Mouse (Mus musculus): ENCODE results near the gene Echdc1. TPM values are rescaled to one million over a fixed set of nuclear protein-coding genes. Genes with fewer than 3 reads are reported as not detected.

Gene Echdc1
- total and polyA plus RNA-seq, 3 experiments, result 19.3 to 60.5 (median 39.0) TPM

DNA sequence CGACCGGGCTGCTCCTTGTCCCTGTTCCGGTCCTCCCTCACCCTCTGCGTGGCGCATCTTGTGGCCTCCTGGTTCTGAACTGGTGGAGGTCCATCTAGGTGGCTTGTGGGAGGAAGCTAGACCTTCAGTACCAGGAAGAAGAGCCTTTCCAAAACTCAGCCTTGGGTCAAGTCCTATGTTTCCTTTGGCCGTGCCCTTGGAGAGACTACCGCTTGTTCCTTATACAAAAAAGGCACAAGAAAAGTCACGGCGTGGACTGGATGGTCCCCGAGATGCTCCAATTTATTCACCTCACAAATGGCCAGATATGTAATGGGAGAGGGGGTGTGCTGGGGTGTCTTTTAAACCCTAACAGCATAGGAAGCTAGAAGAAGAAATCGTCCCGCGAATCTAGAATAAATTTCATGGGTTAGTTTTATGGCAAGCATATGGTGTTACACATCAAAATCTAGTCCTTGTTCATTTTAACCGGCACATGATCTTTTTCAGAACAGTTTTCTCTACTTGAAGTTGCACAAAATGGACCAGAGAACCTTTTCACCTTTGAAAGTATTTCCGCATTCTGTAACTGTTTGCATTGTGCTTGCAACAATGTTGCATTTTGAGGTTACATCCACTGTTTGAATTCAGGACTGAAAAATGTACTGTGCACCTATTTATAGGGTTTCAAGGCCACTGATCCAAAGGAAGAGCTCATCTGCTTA is 49.4 kb downstream of the Echdc1 start, which contains the start of gene Rnf146:
Rnf146 (minus strand) TSS at position 246 of the 704 bp plus-strand sequence.
- peak within 1 kb of the TSS; percentile 75 to 83 (median 80) for H3K4me3 ChIP-seq (replicated peaks in 1 of 3; ENCODE audit: low read depth in 2 of 3, low read length in 2 of 3, poor library complexity in 1 of 3)
- peaks cover 3 to 22% of the 10 kb centered on the region in 2 experiments; a peak in 2 of 4 replicates for H3K4me1 ChIP-seq (ENCODE audit: control insufficient read depth in 1 of 2, insufficient read depth in 2 of 2)
- peaks cover 0 to 3% of the 10 kb centered on the region in 2 experiments for H3K36me3 ChIP-seq (replicated peaks in 1 of 2; ENCODE audit: control insufficient read depth in 1 of 2, insufficient read depth in 1 of 2, low read length in 1 of 2)
- DNase-seq (ENCODE audit: extremely low read depth), result no peak
- peak within 1 kb of the TSS; percentile 82 for H3K9ac ChIP-seq (ENCODE audit: insufficient read depth, low read depth)
- peak within 1 kb of the TSS; percentile 94 for H3K4me2 ChIP-seq (ENCODE audit: insufficient read depth, low read depth, poor library complexity, severe bottlenecking)
- TF ChIP-seq NRF1 (IDR thresholded peaks at IDR 0.05; ENCODE audit: low read depth, low read length) (no peak), JUND (conservative IDR thresholded peaks at IDR 0.05; ENCODE audit: low read depth, low read length) (no peak), MXI1 (IDR thresholded peaks at IDR 0.05; ENCODE audit: low read depth, low read length) (no peak), PAX5 (IDR thresholded peaks at IDR 0.05; ENCODE audit: low read length) (no peak), ELF1 (IDR thresholded peaks at IDR 0.05; ENCODE audit: low read depth, low read length) (no peak), NELFE (IDR thresholded peaks at IDR 0.05; ENCODE audit: low read depth, low read length) (no peak), SIN3A (IDR thresholded peaks at IDR 0.05; ENCODE audit: low read length) (no peak), JUN (IDR thresholded peaks at IDR 0.05; ENCODE audit: insufficient read depth, low read depth, low read length) (no peak), IRF4 (IDR thresholded peaks at IDR 0.05; ENCODE audit: low read depth, low read length) (no peak), USF1 (IDR thresholded peaks at IDR 0.05; ENCODE audit: low read depth, low read length) (no peak), KAT2A (IDR thresholded peaks at IDR 0.05; ENCODE audit: insufficient replicate concordance, low read length) (no peak), E2F4 (IDR thresholded peaks at IDR 0.05; ENCODE audit: insufficient replicate concordance, low read depth, low read length) (no peak), MAZ (IDR thresholded peaks at IDR 0.05; ENCODE audit: low read depth, low read length) (no peak), ETS1 (conservative IDR thresholded peaks at IDR 0.05; ENCODE audit: low read depth, low read length) (no peak), UBTF (IDR thresholded peaks at IDR 0.05; ENCODE audit: low read depth, low read length) (no peak), ZC3H11A (IDR thresholded peaks at IDR 0.05; ENCODE audit: low read depth, low read length) (no peak), HCFC1 (IDR thresholded peaks at IDR 0.05; ENCODE audit: low read depth, low read length) (no peak)
- H3K27me3 ChIP-seq (replicated peaks), result no peaks in the 10 kb centered on the region
- in situ Hi-C loops (cut with MboI; ENCODE audit: low pct_ligation_motif_present, low pct_unique_long_range_greater_than_20kb, low sequenced_read_pairs) (no loop called here), dilution Hi-C loops (cut with MboI; ENCODE audit: extremely low pct_ligation_motif_present, extremely low pct_unique_long_range_greater_than_20kb, low sequenced_read_pairs) (no loop called here)
- H3K27ac ChIP-seq (ENCODE audit: insufficient read depth, low read depth), result peak within 1 kb of the TSS; percentile 69
- H3K9me3 ChIP-seq (replicated peaks; ENCODE audit: low read length), result no peaks in the 10 kb centered on the region
- peaks cover 19% of the 10 kb centered on the region for H3K79me2 ChIP-seq (replicated peaks; ENCODE audit: control insufficient read depth, extremely low read depth, insufficient read depth, poor library complexity, severe bottlenecking)

DNA sequence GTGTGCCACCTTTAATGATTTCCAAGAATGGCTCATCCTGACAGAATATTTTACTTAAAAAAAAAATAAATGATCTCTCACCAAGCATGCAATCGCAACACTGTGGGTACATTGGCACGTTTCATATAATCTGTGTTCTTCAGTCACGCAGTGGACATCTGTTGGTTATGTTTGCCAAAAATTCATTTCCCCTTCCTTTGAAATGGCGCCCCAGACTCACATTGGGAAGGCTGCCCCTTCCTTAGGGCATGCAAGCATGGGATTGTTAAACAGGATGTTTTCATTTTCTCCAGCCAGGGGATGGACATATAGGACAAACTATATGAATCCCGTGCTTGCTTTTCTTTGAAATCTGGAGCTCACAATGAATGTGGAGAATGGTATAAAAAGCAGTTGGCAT is 61.1 kb downstream of the Echdc1 start:
- H3K4me2 ChIP-seq (ENCODE audit: insufficient read depth, low read depth, poor library complexity, severe bottlenecking), result no peak overlapping the region
- H3K4me1 ChIP-seq (ENCODE audit: control insufficient read depth in 1 of 2, insufficient read depth in 2 of 2), result no peaks in the 10 kb centered on the region
- TF ChIP-seq PAX5 (IDR thresholded peaks at IDR 0.05; ENCODE audit: low read length), result no peak
- no peak for TF ChIP-seq MEF2A (IDR thresholded peaks at IDR 0.05; ENCODE audit: borderline replicate concordance, low read depth, low read length)
- TF ChIP-seq CHD1 (IDR thresholded peaks at IDR 0.05; ENCODE audit: low read depth, low read length), result no peak
- TF ChIP-seq TBP (conservative IDR thresholded peaks at IDR 0.05; ENCODE audit: low read depth, low read length), result no peak
- H3K9ac ChIP-seq (ENCODE audit: insufficient read depth, low read depth), result no peak overlapping the region
- H3K36me3 ChIP-seq (replicated peaks in 1 of 2; ENCODE audit: control insufficient read depth in 1 of 2, insufficient read depth in 1 of 2, low read length in 1 of 2), result no peaks in the 10 kb centered on the region
- in situ Hi-C loops (cut with MboI; ENCODE audit: low pct_ligation_motif_present, low pct_unique_long_range_greater_than_20kb, low sequenced_read_pairs) (no loop called here), dilution Hi-C loops (cut with MboI; ENCODE audit: extremely low pct_ligation_motif_present, extremely low pct_unique_long_range_greater_than_20kb, low sequenced_read_pairs) (no loop called here)
- H3K27ac ChIP-seq (ENCODE audit: insufficient read depth, low read depth), result no peak overlapping the region
- no peak overlapping the region for H3K4me3 ChIP-seq (replicated peaks in 1 of 3; ENCODE audit: low read depth in 2 of 3, low read length in 2 of 3, poor library complexity in 1 of 3)
- no peaks in the 10 kb centered on the region for H3K9me3 ChIP-seq (replicated peaks; ENCODE audit: low read length)
- no peak for DNase-seq (ENCODE audit: extremely low read depth)
- H3K79me2 ChIP-seq (replicated peaks; ENCODE audit: control insufficient read depth, extremely low read depth, insufficient read depth, poor library complexity, severe bottlenecking), result no peaks in the 10 kb centered on the region
- no peaks in the 10 kb centered on the region for H3K27me3 ChIP-seq (replicated peaks)

Data from CH12.LX (cell line).